Mouse (Mus musculus) liver, embryonic 12.5 days (tissue): ENCODE measurements around the gene Cdkl4. TPM values are rescaled to one million over a fixed set of nuclear protein-coding genes. Genes with fewer than 3 reads are reported as not detected.

ENCODE experiments used
- ATAC-seq: fragments of 200-750 bp; cut with Nextera tagmentation; 2 replicates; pipeline ENCODE4 v1.8.0; 2017; ENCODE audit warnings: moderate number of reproducible peaks, mild to moderate bottlenecking, moderate library complexity
- H3K27ac ChIP-seq: fragments of 300-500 bp; sonication (generic); 2 replicates; pipeline ENCODE4 v1.5.1; 2016; ENCODE audit warnings: mild to moderate bottlenecking
- H3K27me3 ChIP-seq: fragments of 300-500 bp; sonication (generic); replicated peaks from 2 replicates; pipeline ENCODE4 v1.6.1; 2016; ENCODE audit warnings: mild to moderate bottlenecking, moderate library complexity
- H3K36me3 ChIP-seq: fragments of 300-500 bp; sonication (generic); 2 replicates; pipeline ENCODE4 v1.6.1; 2016; ENCODE audit warnings: mild to moderate bottlenecking, moderate library complexity
- H3K4me1 ChIP-seq: fragments of 300-500 bp; sonication (generic); 2 replicates; pipeline ENCODE4 v1.6.1; 2016
- H3K4me2 ChIP-seq: fragments of 300-500 bp; sonication (generic); 2 replicates; pipeline ENCODE4 v1.6.1; 2016; ENCODE audit warnings: mild to moderate bottlenecking, moderate library complexity
- H3K4me3 ChIP-seq: fragments of 300-500 bp; sonication (generic); 2 replicates; pipeline ENCODE4 v1.5.1; 2016; ENCODE audit warnings: mild to moderate bottlenecking, moderate library complexity
- H3K9ac ChIP-seq: fragments of 300-500 bp; sonication (generic); 2 replicates; pipeline ENCODE4 v1.6.1; 2016; ENCODE audit warnings: mild to moderate bottlenecking, moderate library complexity
- H3K9me3 ChIP-seq: fragments of 300-500 bp; sonication (generic); replicated peaks from 2 replicates; pipeline ENCODE4 v1.6.1; 2016; ENCODE audit warnings: mild to moderate bottlenecking, moderate library complexity
- WGBS: fragments of 180-500 bp; shearing (Covaris S2); methylation state at CpG from one replicate; pipeline ENCODE4 v1.1.7; 2016; ENCODE audit not compliant: insufficient replicate concordance; 5-methylcytosine and 5-hydroxymethylcytosine counted together
- polyA plus RNA-seq: library from polyadenylated mRNA; unstranded; fragments of >200 nt; fragmentation: Nextera tagmentation; extraction: Ambion mirVana; gene quantifications from 2 replicates; pipeline ENCODE4 v1.2.1, GENCODE M21; 2016

Gene Cdkl4
- polyA plus RNA-seq, 1 experiment from 2014 or later = 0.32 TPM

DNA sequence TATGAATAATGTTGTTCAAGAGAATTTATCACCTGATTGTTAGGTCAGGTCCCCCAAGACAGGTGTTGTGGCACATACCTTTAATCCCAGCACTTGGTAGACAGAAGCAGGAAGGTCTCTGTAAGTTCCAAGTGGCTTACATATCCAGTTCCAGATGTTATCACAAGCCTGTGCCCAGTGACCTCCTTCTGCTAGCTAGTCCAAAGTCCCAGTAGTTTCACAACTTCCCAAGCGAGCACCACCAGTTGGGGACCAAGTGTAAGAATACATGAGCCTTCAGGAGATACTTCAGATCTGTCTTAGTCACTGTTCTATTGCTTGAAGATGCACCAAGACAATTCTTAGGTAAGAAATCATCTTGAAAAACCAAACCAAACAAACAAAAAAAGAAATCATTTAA is 83.7 kb downstream of the Cdkl4 start:
- no peaks in the 10 kb centered on the region for H3K4me1 ChIP-seq
- H3K4me3 ChIP-seq = no peak overlapping the region
- H3K9ac ChIP-seq = no peak overlapping the region
- no peaks in the 10 kb centered on the region for H3K36me3 ChIP-seq
- H3K27ac ChIP-seq = no peak overlapping the region
- 43% methylated on average over 1 of the region's 1 CpGs for WGBS
- H3K4me2 ChIP-seq = no peak overlapping the region
- no peaks in the 10 kb centered on the region for H3K27me3 ChIP-seq
- H3K9me3 ChIP-seq = no peaks in the 10 kb centered on the region
- no peak for ATAC-seq

DNA sequence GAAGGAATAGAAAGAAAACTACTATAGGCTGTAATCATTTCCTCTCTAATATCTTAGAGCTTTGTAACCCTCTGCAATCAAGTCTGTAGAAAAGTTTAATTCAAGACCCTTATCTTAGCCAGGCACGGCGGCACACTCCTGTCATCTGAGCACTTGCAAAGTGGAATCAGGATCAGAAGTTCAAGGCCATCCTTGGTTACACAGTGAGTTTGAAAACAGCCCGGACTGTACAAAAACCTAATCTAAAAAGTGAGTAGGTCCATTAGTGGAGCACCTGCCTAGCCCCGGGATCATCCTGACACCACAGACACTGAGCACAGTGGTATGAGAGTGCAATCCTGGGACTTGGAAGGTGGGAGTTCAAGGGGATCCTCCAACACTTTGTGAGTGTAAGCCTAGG is 84.8 kb downstream of the Cdkl4 start:
- Histone ChIP-seq H3K9ac (no peak overlapping the region), H3K4me3 (no peak overlapping the region), H3K27me3 (no peaks in the 10 kb centered on the region), H3K27ac (no peak overlapping the region), H3K9me3 (no peaks in the 10 kb centered on the region), H3K36me3 (no peaks in the 10 kb centered on the region), H3K4me1 (no peaks in the 10 kb centered on the region), H3K4me2 (no peak overlapping the region)
- 73% methylated on average over 4 of the region's 4 CpGs for WGBS
- no peak for ATAC-seq

DNA sequence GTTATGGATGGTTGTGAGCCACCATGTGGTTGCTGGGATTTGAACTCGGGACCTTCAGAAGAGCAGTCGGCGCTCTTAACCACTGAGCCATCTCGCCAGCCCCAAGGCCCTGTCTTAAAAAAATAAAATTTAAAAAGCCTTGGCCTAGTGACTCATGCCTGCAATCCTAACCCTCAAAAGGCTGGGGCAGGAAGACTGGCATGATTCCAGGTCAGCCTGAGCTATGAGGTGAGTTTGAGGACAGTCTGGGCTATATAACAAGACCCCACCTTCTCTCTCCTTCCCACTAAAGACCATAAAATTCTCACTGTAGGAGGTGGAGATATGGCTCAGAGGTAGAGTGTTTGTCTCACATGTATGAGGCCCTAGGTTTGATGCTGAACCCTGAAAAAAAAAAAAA is 85.3 kb downstream of the Cdkl4 start:
- Histone ChIP-seq H3K4me1 (no peaks in the 10 kb centered on the region), H3K4me3 (no peak overlapping the region), H3K9me3 (no peaks in the 10 kb centered on the region), H3K9ac (no peak overlapping the region), H3K4me2 (no peak overlapping the region), H3K27me3 (no peaks in the 10 kb centered on the region), H3K36me3 (no peaks in the 10 kb centered on the region), H3K27ac (no peak overlapping the region)
- 85% methylated on average over 4 of the region's 4 CpGs for WGBS
- ATAC-seq = no peak

DNA sequence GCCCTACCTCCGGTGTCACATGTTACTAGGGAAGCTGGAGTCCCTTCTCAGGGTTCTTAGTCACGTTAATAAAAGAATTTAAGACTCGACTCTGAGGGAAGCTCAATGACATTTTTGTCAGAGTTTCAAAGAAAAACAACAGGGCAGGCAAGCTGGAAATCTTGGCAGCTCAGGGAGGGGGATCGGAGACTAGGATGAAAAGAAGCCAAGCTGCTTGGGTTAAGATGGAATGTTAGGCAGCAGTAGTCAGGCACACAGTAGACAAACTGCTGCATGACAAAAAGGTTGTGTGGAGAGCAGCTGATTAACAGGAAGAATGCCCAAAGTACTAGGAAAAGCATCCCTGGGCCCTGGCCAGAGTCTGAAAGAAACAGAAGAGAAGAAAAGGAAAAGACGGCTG is 87.4 kb downstream of the Cdkl4 start:
- ATAC-seq = no peak
- H3K9ac ChIP-seq = no peak overlapping the region
- H3K4me3 ChIP-seq = no peak overlapping the region
- H3K27me3 ChIP-seq = no peaks in the 10 kb centered on the region
- WGBS = 67% methylated on average over 5 of the region's 5 CpGs
- H3K4me2 ChIP-seq = no peak overlapping the region
- H3K27ac ChIP-seq = no peak overlapping the region
- no peaks in the 10 kb centered on the region for H3K9me3 ChIP-seq
- no peaks in the 10 kb centered on the region for H3K36me3 ChIP-seq
- H3K4me1 ChIP-seq = no peaks in the 10 kb centered on the region

DNA sequence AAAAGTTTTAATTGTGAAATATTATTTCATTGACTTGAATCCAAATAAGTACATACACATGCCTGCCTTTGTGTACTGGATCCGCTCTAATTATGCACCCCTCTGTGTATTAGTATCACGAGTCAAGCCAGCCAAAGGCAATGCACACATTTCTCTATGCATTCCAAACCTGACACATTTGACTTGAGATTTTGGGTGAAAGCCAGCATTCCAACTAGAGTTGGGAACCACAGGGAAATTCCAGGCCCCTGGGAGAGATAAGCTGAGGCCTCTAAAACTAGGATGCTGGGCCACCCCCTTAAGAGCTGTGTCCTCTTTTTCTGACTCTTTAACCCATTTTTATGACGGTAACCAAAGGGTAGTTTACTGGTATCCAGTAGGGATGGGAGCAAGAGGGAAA is 88.7 kb downstream of the Cdkl4 start:
- 66% methylated on average over 3 of the region's 3 CpGs for WGBS
- Histone ChIP-seq H3K9me3 (no peaks in the 10 kb centered on the region), H3K36me3 (no peaks in the 10 kb centered on the region), H3K4me3 (no peak overlapping the region), H3K27ac (no peak overlapping the region), H3K4me1 (no peaks in the 10 kb centered on the region), H3K9ac (no peak overlapping the region), H3K4me2 (no peak overlapping the region), H3K27me3 (no peaks in the 10 kb centered on the region)
- ATAC-seq = no peak

DNA sequence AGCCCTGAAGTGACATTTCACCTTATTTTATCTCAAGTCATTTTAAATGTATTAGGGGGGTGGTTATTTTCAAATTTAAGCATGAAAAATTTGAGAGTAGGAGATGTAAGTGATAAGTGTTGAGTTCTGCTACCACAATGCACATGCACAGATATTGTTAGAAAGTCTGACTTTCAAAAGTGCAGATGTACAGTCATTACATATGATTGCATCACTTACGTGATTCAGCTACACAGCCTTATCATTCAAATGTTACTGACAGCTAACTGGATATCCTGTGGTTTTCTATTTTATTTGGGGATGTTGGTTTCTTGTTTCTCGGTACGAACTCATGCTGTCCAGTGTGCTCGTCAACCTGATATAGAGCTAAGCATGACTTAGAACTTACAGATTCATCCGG is 92.5 kb downstream of the Cdkl4 start:
- H3K27ac ChIP-seq = no peak overlapping the region
- no peaks in the 10 kb centered on the region for H3K27me3 ChIP-seq
- no peaks in the 10 kb centered on the region for H3K36me3 ChIP-seq
- H3K4me1 ChIP-seq = peaks cover 22% of the 10 kb centered on the region
- H3K4me2 ChIP-seq = no peak overlapping the region
- H3K9me3 ChIP-seq = no peaks in the 10 kb centered on the region
- H3K9ac ChIP-seq = no peak overlapping the region
- no peak overlapping the region for H3K4me3 ChIP-seq
- no peak for ATAC-seq
- WGBS = 60% methylated on average over 5 of the region's 5 CpGs

DNA sequence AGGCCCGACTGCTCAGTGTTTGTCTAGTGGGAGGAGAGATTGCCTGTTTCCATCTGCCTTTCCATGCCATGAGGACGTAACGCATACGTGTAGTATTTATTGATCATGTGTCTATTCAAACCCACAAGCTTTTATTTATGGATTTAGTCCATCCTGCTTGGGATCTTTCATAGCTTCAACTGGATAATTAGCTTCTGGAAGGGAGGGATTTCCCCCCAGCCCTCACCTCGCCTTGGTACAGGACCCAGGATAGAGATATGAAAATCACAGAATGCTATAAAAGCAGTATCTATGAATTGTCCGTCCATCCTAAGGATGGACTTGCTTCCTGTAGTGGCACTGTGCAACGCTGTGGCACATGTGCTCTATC is 96.8 kb downstream of the Cdkl4 start:
- H3K4me1 ChIP-seq = peaks cover 56% of the 10 kb centered on the region
- peak overlapping the region; percentile 97 for H3K4me3 ChIP-seq
- H3K27ac ChIP-seq = peak overlapping the region; percentile 94; the same call in 1 of the 2 replicates
- H3K9ac ChIP-seq = peak overlapping the region; percentile 92
- no peaks in the 10 kb centered on the region for H3K27me3 ChIP-seq
- 52% methylated on average over 7 of the region's 7 CpGs for WGBS
- peak overlapping the region; percentile 88 for H3K4me2 ChIP-seq
- peaks cover 8% of the 10 kb centered on the region; the same call in 1 of the 2 replicates for H3K36me3 ChIP-seq
- H3K9me3 ChIP-seq = no peaks in the 10 kb centered on the region
- no peak for ATAC-seq

DNA sequence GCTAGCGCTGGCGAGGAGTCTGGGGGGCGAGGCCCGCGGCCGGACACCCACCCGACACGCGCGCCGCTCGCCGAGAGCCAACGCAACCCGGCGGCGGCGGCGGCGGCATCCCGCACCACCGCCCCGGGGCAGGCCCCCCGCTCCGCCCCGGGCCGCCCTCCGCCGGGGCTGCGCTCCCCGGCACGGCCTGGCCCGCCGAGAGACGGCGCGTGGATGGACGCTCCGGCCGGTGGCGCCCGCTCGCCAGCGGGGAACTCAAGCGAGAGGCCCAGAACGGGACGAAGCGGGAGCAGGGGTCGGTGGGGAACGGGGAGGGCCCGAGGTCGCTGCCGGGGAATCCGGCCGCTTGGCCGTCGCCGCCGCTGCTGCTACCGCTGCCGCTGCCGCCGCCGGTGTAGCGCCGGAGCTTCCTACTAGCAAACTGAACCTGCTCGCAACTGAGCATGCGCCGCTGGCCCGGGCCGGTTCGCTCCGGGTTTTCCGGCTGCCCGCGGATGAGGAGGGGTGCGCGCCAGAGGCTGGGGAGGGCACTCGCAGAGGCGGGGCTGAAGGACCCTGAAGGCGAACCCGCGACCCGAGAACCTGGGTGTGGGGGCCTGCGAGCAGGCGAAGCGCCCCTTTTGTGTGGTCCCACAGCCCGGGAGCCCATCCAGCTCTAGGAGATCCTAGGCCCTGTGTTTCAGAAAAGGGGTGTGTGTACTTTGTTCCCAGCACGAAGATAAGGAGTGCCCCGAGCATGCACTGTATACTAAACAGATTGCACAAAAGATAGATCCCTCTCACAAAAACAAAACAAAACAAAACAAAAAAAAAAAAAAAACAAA is 97.4 kb downstream of the Cdkl4 start, which contains the start of gene Sos1:
Sos1 (minus strand) TSS at position 423 of the 824 bp plus-strand sequence.
- Histone ChIP-seq H3K27ac (peak within 1 kb of the TSS; percentile 94), H3K9ac (peak within 1 kb of the TSS; percentile 92), H3K36me3 (peaks cover 8% of the 10 kb centered on the region; the same call in 1 of the 2 replicates), H3K27me3 (no peaks in the 10 kb centered on the region), H3K9me3 (no peaks in the 10 kb centered on the region), H3K4me3 (peak within 1 kb of the TSS; percentile 97), H3K4me2 (peak within 1 kb of the TSS; percentile 88), H3K4me1 (peaks cover 56% of the 10 kb centered on the region)
- under 1% methylated on average over 81 of the region's 90 CpGs for WGBS
- peak; percentile 83 for ATAC-seq

DNA sequence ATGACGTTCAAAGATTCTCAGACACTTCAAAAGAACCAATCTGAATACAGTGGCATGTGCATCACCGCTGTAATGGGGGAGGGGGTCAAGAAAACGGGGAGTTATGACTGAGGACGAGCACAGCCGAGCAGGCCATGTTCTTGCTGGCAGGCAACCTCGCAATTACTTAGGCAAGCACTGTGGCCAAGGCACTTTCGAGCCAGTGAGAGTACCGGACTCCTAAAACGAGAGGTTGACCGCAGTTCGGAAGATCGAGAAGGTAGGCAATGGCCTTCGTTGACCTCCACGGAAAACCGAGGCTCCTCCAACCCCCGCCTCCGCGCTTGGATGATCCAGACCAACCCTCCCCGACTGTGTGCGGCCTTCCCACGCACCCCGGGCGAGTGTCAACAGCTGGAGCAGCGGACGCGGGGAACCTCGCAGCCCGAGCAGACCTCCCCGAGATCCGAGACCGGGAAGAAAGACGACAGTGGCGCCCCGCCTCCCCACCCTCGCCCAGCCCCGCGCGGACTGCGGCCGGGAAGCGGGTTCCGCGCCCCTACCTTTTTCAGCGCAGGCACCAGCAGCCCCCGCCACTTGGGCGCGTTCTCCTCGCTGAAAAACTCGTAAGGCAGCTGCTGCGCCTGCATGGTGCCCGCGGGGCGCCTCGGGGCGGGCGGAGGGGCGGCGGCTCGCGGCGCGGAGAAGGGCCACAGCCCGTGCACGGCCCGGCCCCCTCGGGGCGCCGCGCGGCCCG is 98.2 kb downstream of the Cdkl4 start:
- H3K9me3 ChIP-seq = no peaks in the 10 kb centered on the region
- peaks cover 59% of the 10 kb centered on the region for H3K4me1 ChIP-seq
- H3K4me3 ChIP-seq = peak overlapping the region; percentile 97
- peak overlapping the region; percentile 92 for H3K9ac ChIP-seq
- H3K36me3 ChIP-seq = peaks cover 12% of the 10 kb centered on the region
- peak; percentile 53 for ATAC-seq
- H3K27me3 ChIP-seq = no peaks in the 10 kb centered on the region
- under 1% methylated on average over 65 of the region's 71 CpGs for WGBS
- peak overlapping the region; percentile 94 for H3K27ac ChIP-seq
- peak overlapping the region; percentile 88 for H3K4me2 ChIP-seq

DNA sequence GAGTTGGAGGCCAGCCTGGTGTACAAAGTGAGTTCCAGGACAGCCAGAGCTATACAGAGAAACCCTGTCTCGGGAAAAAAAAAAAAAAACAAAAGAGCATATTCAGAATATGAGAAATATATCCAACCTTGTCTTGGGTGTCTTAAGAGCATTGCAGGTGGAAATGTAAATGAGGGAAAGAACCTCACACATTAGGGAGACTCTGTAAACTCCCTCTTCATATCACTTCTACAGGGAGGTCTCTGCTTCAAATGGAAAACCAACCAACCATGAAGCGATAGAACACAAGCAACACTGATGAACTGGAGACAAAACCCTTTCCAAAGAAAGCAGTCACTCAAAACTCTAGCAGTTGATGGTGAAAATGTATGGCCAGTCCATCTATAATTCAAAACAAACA is 99.9 kb downstream of the Cdkl4 start:
- no peak overlapping the region for H3K27ac ChIP-seq
- H3K9me3 ChIP-seq = no peaks in the 10 kb centered on the region
- no peaks in the 10 kb centered on the region for H3K27me3 ChIP-seq
- no peak overlapping the region for H3K4me2 ChIP-seq
- no peak overlapping the region for H3K4me3 ChIP-seq
- peaks cover 58% of the 10 kb centered on the region for H3K4me1 ChIP-seq
- ATAC-seq = no peak
- H3K9ac ChIP-seq = no peak overlapping the region
- 78% methylated on average over 2 of the region's 2 CpGs for WGBS
- H3K36me3 ChIP-seq = peaks cover 12% of the 10 kb centered on the region

DNA sequence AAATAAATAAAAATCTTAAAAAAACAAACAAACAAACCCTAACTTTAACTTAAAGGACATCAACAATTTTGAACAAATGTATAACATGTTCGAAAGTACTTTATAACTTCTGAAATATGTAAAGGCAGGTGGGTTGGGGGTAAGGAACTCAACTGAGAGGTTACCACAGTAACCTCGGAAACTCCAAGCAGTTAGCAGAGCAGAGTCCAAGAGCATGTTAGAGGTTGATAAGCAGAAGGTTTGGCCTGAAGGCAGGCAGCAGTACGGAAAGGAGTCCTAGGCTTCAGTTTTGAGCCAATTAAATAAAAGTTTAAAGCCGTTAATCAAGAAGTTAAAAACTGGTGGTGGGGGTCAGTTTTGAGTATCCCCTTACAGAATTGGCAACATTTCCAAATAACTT is 101.1 kb downstream of the Cdkl4 start:
- ATAC-seq = 0 out of 2 replicates have a peak, but pooled peaks have one; percentile 28
- no peaks in the 10 kb centered on the region for H3K27me3 ChIP-seq
- peak overlapping the region; percentile 18; the same call in 1 of the 2 replicates for H3K4me2 ChIP-seq
- H3K9ac ChIP-seq = no peak overlapping the region
- no peaks in the 10 kb centered on the region for H3K9me3 ChIP-seq
- no peak overlapping the region for H3K4me3 ChIP-seq
- H3K27ac ChIP-seq = no peak overlapping the region
- H3K36me3 ChIP-seq = peaks cover 12% of the 10 kb centered on the region
- H3K4me1 ChIP-seq = peaks cover 58% of the 10 kb centered on the region
- 35% methylated on average over 4 of the region's 4 CpGs for WGBS
